Mouse (Mus musculus) intestine, postnatal 0 days (tissue): ENCODE measurements around the gene Mr1. TPM values are rescaled to one million over a fixed set of nuclear protein-coding genes. Genes with fewer than 3 reads are reported as not detected.

Source experiments
- ATAC-seq: fragments of 200-750 bp; cut with Nextera tagmentation; 2 replicates; pipeline ENCODE4 v1.8.0; 2017; ENCODE audit warnings: mild to moderate bottlenecking, moderate TSS enrichment, moderate library complexity
- H3K27ac ChIP-seq: fragments of 300-500 bp; sonication (generic); 2 replicates; pipeline ENCODE4 v1.5.1; 2014; ENCODE audit warnings: mild to moderate bottlenecking, low read depth, low read length, moderate library complexity
- H3K27me3 ChIP-seq: fragments of 300-500 bp; sonication (generic); replicated peaks from 2 replicates; pipeline ENCODE4 v1.6.1; 2014; ENCODE audit warnings: low read length, mixed read lengths; ENCODE audit not compliant: control insufficient read depth, insufficient read depth
- H3K36me3 ChIP-seq: fragments of 300-500 bp; sonication (generic); 2 replicates; pipeline ENCODE4 v1.6.1; 2014; ENCODE audit warnings: mild to moderate bottlenecking, moderate library complexity; ENCODE audit not compliant: control insufficient read depth, insufficient read depth
- H3K4me1 ChIP-seq: fragments of 300-500 bp; sonication (generic); replicated peaks from 2 replicates; pipeline ENCODE4 v1.6.1; 2014; ENCODE audit warnings: antibody characterized with exemption, low read length, mixed read lengths; ENCODE audit not compliant: control insufficient read depth, insufficient read depth
- H3K4me2 ChIP-seq: fragments of 300-500 bp; sonication (generic); replicated peaks from 2 replicates; pipeline ENCODE4 v1.6.1; 2014; ENCODE audit warnings: low read depth, mild to moderate bottlenecking, moderate library complexity
- H3K4me3 ChIP-seq: fragments of 300-500 bp; sonication (generic); 2 replicates; pipeline ENCODE4 v1.5.1; 2014; ENCODE audit warnings: low read depth, low read length
- H3K9ac ChIP-seq: fragments of 300-500 bp; sonication (generic); 2 replicates; pipeline ENCODE4 v1.6.1; 2014; ENCODE audit warnings: mild to moderate bottlenecking, low read depth, low read length
- H3K9me3 ChIP-seq: fragments of 300-500 bp; sonication (generic); 2 replicates; pipeline ENCODE4 v1.6.1; 2016; ENCODE audit warnings: mixed run types; ENCODE audit not compliant: control insufficient read depth
- CTCF ChIP-seq: sonication (generic); IDR thresholded peaks from 2 replicates; pipeline ENCODE4 v1.5.1; 2016; ENCODE audit warnings: low read depth, mild to moderate bottlenecking, control low read depth, antibody characterized with exemption, moderate library complexity
- WGBS: fragments of 180-500 bp; shearing (Covaris S2); extraction: QIAGEN DNeasy Blood & Tissue Kit; methylation state at CpG from one replicate; pipeline ENCODE4 v1.1.7; 2014; 5-methylcytosine and 5-hydroxymethylcytosine counted together
- polyA plus RNA-seq: library from polyadenylated mRNA; unstranded; fragments of >200 nt; fragmentation: Nextera tagmentation; extraction: Ambion mirVana; gene quantifications from 2 replicates; pipeline ENCODE4 v1.2.1, GENCODE M21; 2015

The Mr1 gene
- polyA plus RNA-seq, 1 experiment from 2014 or later: 2.8 TPM

GRCm38 (mm10) chr1:155145620-155146019 lies 994 bp downstream of the Mr1 start:
- Histone ChIP-seq H3K4me1 (no peaks in the 10 kb centered on the region), H3K9me3 (no peaks in the 10 kb centered on the region), H3K36me3 (no peaks in the 10 kb centered on the region), H3K27me3 (no peaks in the 10 kb centered on the region), H3K27ac (0 out of 2 replicates have a peak overlapping the region, but pooled peaks have one; percentile 54), H3K4me3 (peak overlapping the region; percentile 43), H3K4me2 (peak overlapping the region; percentile 60), H3K9ac (peak overlapping the region; percentile 13; the same call in 1 of the 2 replicates)
- ATAC-seq: no peak
- TF ChIP-seq CTCF: no peak
- WGBS: 40% methylated on average over 6 of the region's 6 CpGs

DNA sequence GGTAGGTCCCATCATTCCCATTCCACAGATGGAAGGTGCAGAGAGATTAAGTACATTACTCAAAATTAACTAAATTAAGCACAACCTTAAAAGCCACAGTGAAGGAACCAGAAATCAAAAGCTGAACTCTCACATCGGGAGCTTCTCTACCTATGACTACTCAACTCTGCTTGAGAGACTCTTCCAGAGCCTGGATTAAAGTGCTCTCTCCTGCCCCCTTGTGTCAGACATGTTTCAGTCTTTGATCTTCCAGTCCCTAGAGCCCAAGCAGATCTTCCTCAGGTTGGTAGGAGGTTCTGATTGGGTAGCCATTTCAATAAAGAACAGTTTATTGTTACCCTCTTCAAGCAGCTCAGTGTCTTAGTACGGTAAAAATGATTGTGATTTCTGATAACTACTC lies 6.5 kb downstream of the Mr1 start:
- ATAC-seq: no peak
- H3K4me1 ChIP-seq: no peaks in the 10 kb centered on the region

GRCm38 (mm10) chr1:155138795-155139194 lies 7.8 kb downstream of the Mr1 start:
- Histone ChIP-seq H3K4me2 (no peak overlapping the region), H3K9me3 (no peaks in the 10 kb centered on the region), H3K4me3 (no peak overlapping the region), H3K36me3 (no peaks in the 10 kb centered on the region), H3K27me3 (no peaks in the 10 kb centered on the region), H3K27ac (no peak overlapping the region), H3K4me1 (no peaks in the 10 kb centered on the region), H3K9ac (no peak overlapping the region)
- no peak for TF ChIP-seq CTCF
- 72% methylated on average over 7 of the region's 7 CpGs for WGBS
- 0 out of 2 replicates have a peak, but pooled peaks have one; percentile 13 for ATAC-seq

More for the DNA sequence above, 6.5 kb downstream of the Mr1 start:
- Histone ChIP-seq H3K36me3 (no peaks in the 10 kb centered on the region), H3K4me2 (no peak overlapping the region), H3K4me3 (no peak overlapping the region), H3K27me3 (no peaks in the 10 kb centered on the region), H3K9me3 (no peaks in the 10 kb centered on the region), H3K9ac (no peak overlapping the region), H3K27ac (no peak overlapping the region)
- WGBS: 51% methylated on average over 2 of the region's 2 CpGs
- peak; percentile 84 for TF ChIP-seq CTCF

DNA sequence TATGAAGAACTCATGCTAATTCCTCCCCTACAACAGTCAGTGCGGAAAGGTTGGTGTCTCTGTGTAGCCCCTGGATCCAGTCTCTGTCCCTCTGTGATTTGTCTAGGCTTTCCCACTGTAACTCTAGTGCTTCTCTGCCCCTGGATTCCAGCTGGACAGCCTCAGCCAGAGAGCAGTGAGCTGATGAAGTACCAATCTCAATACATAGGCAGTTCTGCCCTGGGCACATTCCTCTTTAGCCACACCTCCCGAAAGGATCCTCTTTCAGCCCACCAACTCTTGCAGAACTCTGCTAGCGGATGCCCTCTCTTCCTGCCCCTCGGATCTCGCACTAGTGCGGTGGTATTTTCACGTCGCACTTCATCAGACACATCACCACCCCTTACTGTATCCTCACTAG lies 11.7 kb downstream of the Mr1 start:
- H3K4me1 ChIP-seq: no peaks in the 10 kb centered on the region
- TF ChIP-seq CTCF: no peak
- 61% methylated on average over 8 of the region's 8 CpGs for WGBS
- no peaks in the 10 kb centered on the region for H3K36me3 ChIP-seq
- no peak for ATAC-seq
- no peak overlapping the region for H3K4me3 ChIP-seq
- H3K27ac ChIP-seq: no peak overlapping the region
- no peak overlapping the region for H3K9ac ChIP-seq
- no peaks in the 10 kb centered on the region for H3K9me3 ChIP-seq
- no peaks in the 10 kb centered on the region for H3K27me3 ChIP-seq
- H3K4me2 ChIP-seq: no peak overlapping the region

- WGBS: 61% methylated on average over 5 of the region's 5 CpGs
- ATAC-seq: no peak
- no peak for TF ChIP-seq CTCF
Measured at GRCm38 (mm10) chr1:155127429-155127934, 19.1 kb downstream of the Mr1 start.

DNA sequence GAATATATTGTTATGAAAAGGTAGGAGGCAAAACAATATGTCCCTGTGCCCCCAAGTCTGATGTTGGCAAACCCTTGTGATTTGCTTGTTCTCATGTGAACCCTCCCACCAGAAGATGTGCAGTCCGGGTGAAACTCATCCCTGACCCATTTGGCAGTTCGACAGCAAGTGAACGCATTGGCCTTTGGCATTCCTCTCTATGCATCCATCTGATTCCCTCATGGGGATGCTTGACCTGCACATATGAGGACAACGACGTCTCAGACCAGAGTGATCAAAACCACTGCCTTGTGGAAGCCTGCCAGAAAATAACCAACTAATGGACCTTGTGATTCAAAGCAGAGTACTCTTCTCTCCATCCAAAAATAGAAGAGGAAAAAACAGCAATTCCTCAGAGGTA lies 19.9 kb downstream of the Mr1 start:
- Histone ChIP-seq H3K9ac (no peak overlapping the region), H3K4me1 (0 out of 2 replicates have a peak, but pooled peaks cover 3% of the 10 kb centered on the region), H3K4me2 (no peak overlapping the region), H3K27me3 (no peaks in the 10 kb centered on the region), H3K27ac (no peak overlapping the region), H3K4me3 (no peak overlapping the region), H3K9me3 (no peaks in the 10 kb centered on the region), H3K36me3 (no peaks in the 10 kb centered on the region)
- ATAC-seq: no peak
- TF ChIP-seq CTCF: no peak
- 71% methylated on average over 5 of the region's 5 CpGs for WGBS

More at GRCm38 (mm10) chr1:155127429-155127934, 19.1 kb downstream of the Mr1 start:
- Histone ChIP-seq H3K9ac (no peak overlapping the region), H3K4me3 (no peak overlapping the region), H3K27ac (no peak overlapping the region), H3K36me3 (no peaks in the 10 kb centered on the region), H3K9me3 (no peaks in the 10 kb centered on the region), H3K4me1 (0 out of 2 replicates have a peak, but pooled peaks cover 3% of the 10 kb centered on the region), H3K4me2 (no peak overlapping the region), H3K27me3 (no peaks in the 10 kb centered on the region)
